ENCODE assay signal across 9 mouse cellular contexts in the genomic region with DNA sequence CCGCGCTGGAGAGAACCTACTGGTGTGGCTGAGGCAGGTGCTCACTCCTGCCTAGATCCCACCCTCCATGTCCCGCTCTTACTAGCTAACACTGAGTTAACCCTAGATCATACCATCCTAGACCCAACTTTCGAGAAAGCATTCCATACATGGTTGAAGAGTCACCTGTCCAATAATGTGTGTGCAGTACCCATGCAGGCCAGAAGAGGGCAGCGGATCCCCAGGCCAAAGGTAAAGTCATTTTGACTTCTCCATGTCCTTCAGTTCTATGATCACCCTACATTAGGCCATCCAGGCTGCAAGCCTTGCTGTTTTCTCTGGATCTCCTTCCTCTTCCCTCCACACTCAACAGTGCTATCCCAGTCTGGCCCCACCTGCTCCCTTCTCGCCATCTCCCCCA. TPM values are rescaled to one million over a fixed set of nuclear protein-coding genes. Genes with fewer than 3 reads are reported as not detected.
DNase-seq lines count a peak whose midpoint lies in the region; ATAC-seq and TF ChIP-seq lines count a peak whose summit lies in the region.
"Had no signal": no experiment of that assay in that cellular context is flagged by ENCODE, and none has a peak within 500 bp of the region (broad histone marks: within the 10 kb centered on the region; RNA-seq: fewer than 3 reads in every experiment).

No protein-coding gene starts in this region.

- H3K9ac ChIP-seq in heart, adult 2 months (ENCODE audit: low read depth, low read length): no peak overlapping the region
- no peak overlapping the region for H3K9ac ChIP-seq in heart, embryonic 11.5 days (ENCODE audit: low read depth, low read length)
- H3K9ac ChIP-seq in MEL (ENCODE audit: control insufficient read depth, low read depth, low read length, poor library complexity, severe bottlenecking): no peak overlapping the region
- H3K9ac ChIP-seq in heart, embryonic 12.5 days: no peak overlapping the region
- H3K9ac ChIP-seq: lung, embryonic 15.5 days had no signal

- no peaks in the 10 kb centered on the region for H3K4me1 ChIP-seq in heart, adult 2 months (ENCODE audit: control insufficient read depth, insufficient read depth, low read length)
- H3K4me1 ChIP-seq in heart, embryonic 11.5 days (ENCODE audit: control insufficient read depth, insufficient read depth, low read length): peaks cover 6% of the 10 kb centered on the region; the same call in 1 of the 2 replicates
- H3K4me1 ChIP-seq in MEL (ENCODE audit: control insufficient read depth in 1 of 2, insufficient read depth in 2 of 2, low read length in 2 of 2): no peaks in the 10 kb centered on the region
- peaks cover 13% of the 10 kb centered on the region; the same call in 1 of the 2 replicates for H3K4me1 ChIP-seq in heart, embryonic 12.5 days (replicated peaks)
- no peaks in the 10 kb centered on the region; the same call in 1 of the 2 replicates for H3K4me1 ChIP-seq in testis, adult 2 months (ENCODE audit: control insufficient read depth, insufficient read depth, low read length)
- H3K4me1 ChIP-seq: lung, embryonic 15.5 days had no signal

- intact Hi-C loops in heart, adult 2 months (cut with DNase I): loop anchor here (1.0 kb wide), 2 partner anchors 113 to 169 kb away; no protein-coding TSS in a partner anchor

- no peak for TF ChIP-seq EP300 in heart, adult 2 months (IDR thresholded peaks at IDR 0.05; ENCODE audit: insufficient read depth, low read depth, low read length)
- TF ChIP-seq EP300 in MEL (IDR thresholded peaks at IDR 0.05; ENCODE audit: low read depth in 1 of 2, low read length in 2 of 2): no peak

- no peaks in the 10 kb centered on the region for H3K36me3 ChIP-seq in heart, adult 2 months (ENCODE audit: control insufficient read depth, insufficient read depth, low read length)
- H3K36me3 ChIP-seq in heart, embryonic 11.5 days (ENCODE audit: control insufficient read depth, insufficient read depth, low read length): no peaks in the 10 kb centered on the region
- peaks cover 0 to 14% of the 10 kb centered on the region in 2 experiments; a peak in 2 of 4 replicates for H3K36me3 ChIP-seq in MEL (ENCODE audit: control insufficient read depth in 1 of 2, insufficient read depth in 2 of 2, low read length in 2 of 2)
- H3K36me3 ChIP-seq in heart, embryonic 12.5 days: no peaks in the 10 kb centered on the region
- H3K36me3 ChIP-seq in testis, adult 2 months (ENCODE audit: control insufficient read depth, insufficient read depth, low read length): no peaks in the 10 kb centered on the region
- H3K36me3 ChIP-seq: lung, embryonic 15.5 days had no signal

- TF ChIP-seq POLR2A in heart, adult 2 months (IDR thresholded peaks at IDR 0.05; ENCODE audit: insufficient read depth, low read depth, low read length): no peak
- no peak for TF ChIP-seq POLR2A in MEL (IDR thresholded peaks at IDR 0.05; ENCODE audit: control insufficient read depth in 1 of 2, insufficient read depth in 1 of 2, low read depth in 1 of 2, low read length in 2 of 2, poor library complexity in 1 of 2)
- no peak for TF ChIP-seq POLR2A in testis, adult 2 months (IDR thresholded peaks at IDR 0.05; ENCODE audit: control insufficient read depth, low read depth, low read length)

- WGBS in heart, adult 2 months: 49% methylated on average over 6 of the region's 6 CpGs
- 47% methylated on average over 6 of the region's 6 CpGs for WGBS in heart, embryonic 11.5 days (ENCODE audit: insufficient replicate concordance)
- WGBS in heart, embryonic 12.5 days: 45% methylated on average over 6 of the region's 6 CpGs

- H3K79me2 ChIP-seq in heart, adult 2 months (replicated peaks; ENCODE audit: control insufficient read depth, insufficient read depth, low read length): no peaks in the 10 kb centered on the region
- H3K79me2 ChIP-seq in MEL (ENCODE audit: control insufficient read depth, insufficient read depth, low read length, poor library complexity): no peaks in the 10 kb centered on the region

- peak; percentile 90 for TF ChIP-seq CTCF in heart, adult 2 months (IDR thresholded peaks at IDR 0.05)
- TF ChIP-seq CTCF in MEL (IDR thresholded peaks at IDR 0.05 in 2 of 3, conservative IDR thresholded peaks at IDR 0.05 in 1 of 3; ENCODE audit: control insufficient read depth in 1 of 3, insufficient read depth in 1 of 3, low read depth in 2 of 3, low read length in 3 of 3, poor library complexity in 1 of 3, severe bottlenecking in 1 of 3): peak; percentile 73 to 84 (median 82)
- peak; percentile 95; the same call in 1 of the 2 replicates for TF ChIP-seq CTCF in testis, adult 2 months (IDR thresholded peaks at IDR 0.05; ENCODE audit: control insufficient read depth, insufficient read depth, insufficient replicate concordance, low read depth, low read length)

- peak; percentile 61 to 76 for DNase-seq in heart, adult 2 months
- peak; percentile 64 for DNase-seq in MEL (ENCODE audit: low read depth, low spot score)
- peak; percentile 31 for DNase-seq in cerebellum, adult 9-10 months
- DNase-seq in layer of hippocampus, adult 9-10 months (ENCODE audit: low spot score): peak; percentile 15

- H3K9me3 ChIP-seq in heart, embryonic 11.5 days (replicated peaks; ENCODE audit: control insufficient read depth, low read length): no peaks in the 10 kb centered on the region
- H3K9me3 ChIP-seq in MEL (replicated peaks; ENCODE audit: insufficient read depth, low read length): no peaks in the 10 kb centered on the region
- peaks cover 9% of the 10 kb centered on the region; the same call in 1 of the 2 replicates for H3K9me3 ChIP-seq in heart, embryonic 12.5 days (replicated peaks)
- H3K9me3 ChIP-seq: lung, embryonic 15.5 days had no signal

- H3K4me2 ChIP-seq in heart, embryonic 11.5 days: no peak overlapping the region
- H3K4me2 ChIP-seq in heart, embryonic 12.5 days: no peak overlapping the region
- H3K4me2 ChIP-seq: lung, embryonic 15.5 days had no signal

- H3K27ac ChIP-seq in heart, adult 2 months: no peak overlapping the region
- no peak overlapping the region for H3K27ac ChIP-seq in heart, embryonic 11.5 days (ENCODE audit: low read depth, low read length)
- H3K27ac ChIP-seq in MEL (ENCODE audit: control insufficient read depth, low read depth, low read length): no peak overlapping the region
- H3K27ac ChIP-seq in heart, embryonic 12.5 days (ENCODE audit: poor library complexity, severe bottlenecking): no peak overlapping the region
- no peak overlapping the region for H3K27ac ChIP-seq in testis, adult 2 months (ENCODE audit: control insufficient read depth, insufficient read depth, low read depth, low read length)
- H3K27ac ChIP-seq: lung, embryonic 15.5 days had no signal

- no peaks in the 10 kb centered on the region for H3K27me3 ChIP-seq in heart, adult 2 months (ENCODE audit: control insufficient read depth, insufficient read depth, low read length)
- H3K27me3 ChIP-seq in heart, embryonic 11.5 days (ENCODE audit: control insufficient read depth, insufficient read depth, low read length): no peaks in the 10 kb centered on the region
- no peaks in the 10 kb centered on the region for H3K27me3 ChIP-seq in MEL (ENCODE audit: control insufficient read depth in 1 of 2, insufficient read depth in 2 of 2, low read length in 2 of 2)
- 0 out of 2 replicates have a peak, but pooled peaks cover 7% of the 10 kb centered on the region for H3K27me3 ChIP-seq in heart, embryonic 12.5 days (replicated peaks)
- H3K27me3 ChIP-seq in testis, adult 2 months (ENCODE audit: control insufficient read depth, insufficient read depth, low read length): no peaks in the 10 kb centered on the region
- H3K27me3 ChIP-seq: lung, embryonic 15.5 days had no signal

- TF ChIP-seq RAD21 in MEL (IDR thresholded peaks at IDR 0.05; ENCODE audit: low read depth, low read length): peak; percentile 76

- ATAC-seq in heart, embryonic 11.5 days (replicated peaks; ENCODE audit: insufficient number of reproducible peaks, low FRiP score, low TSS enrichment): no peak
- ATAC-seq in heart, embryonic 12.5 days (ENCODE audit: insufficient number of reproducible peaks, low FRiP score): peak; percentile 46; the same call in 1 of the 2 replicates
- peak; percentile 65 for ATAC-seq in megakaryocyte-erythroid progenitor cell, adult 5-6 weeks (replicated peaks; ENCODE audit: low FRiP score, low TSS enrichment, poor library complexity, severe bottlenecking)

- no peak overlapping the region for H3K4me3 ChIP-seq in heart, adult 2 months
- H3K4me3 ChIP-seq in heart, embryonic 11.5 days (ENCODE audit: low read depth, low read length): no peak overlapping the region
- no peak overlapping the region for H3K4me3 ChIP-seq in MEL (ENCODE audit: control insufficient read depth in 1 of 2, insufficient read depth in 1 of 2, low read depth in 2 of 2, low read length in 2 of 2)
- H3K4me3 ChIP-seq in heart, embryonic 12.5 days: no peak overlapping the region
- H3K4me3 ChIP-seq in testis, adult 2 months (ENCODE audit: control insufficient read depth, low read depth, low read length): no peak overlapping the region
- H3K4me3 ChIP-seq: lung, embryonic 15.5 days had no signal

RNA-seq across cellular contexts. Expression of gene Padi4, which starts 14.9 kb away (rescaled TPM):
- 1 to 10 TPM in 1 of 2 experiments, under 1 TPM in 1; 0.70 to 2.5 TPM for total RNA-seq in heart, adult 2 months (2021)
- 1.9 and 2.6 TPM in 2 replicates for polyA plus RNA-seq in heart, adult 2 months (2012; rRNA removed)
- 1.9 and 2.4 TPM in 2 replicates for polyA plus RNA-seq in heart, embryonic 11.5 days (2014; fragmentation: Nextera tagmentation; extraction: Ambion mirVana)
- total RNA-seq in MEL (2012; rRNA removed): not detected in 2 replicates
- not detected for polyA plus RNA-seq in MEL (2012; ENCODE audit: insufficient read depth in 1 of 2, insufficient read length in 2 of 2, low read depth in 1 of 2, low replicate concordance in 2 of 2, missing spikeins in 1 of 2)
- polyA plus RNA-seq in heart, embryonic 12.5 days (2016; fragmentation: Nextera tagmentation; extraction: Ambion mirVana): 2.1 and 2.5 TPM in 2 replicates
- total RNA-seq in megakaryocyte-erythroid progenitor cell, adult 5-6 weeks (2014; fragmentation: Nextera tagmentation): 2.3 TPM in 1 of 2 replicates, not detected in the other
- total RNA-seq in megakaryocyte-erythroid progenitor cell, adult 5-6 weeks (2017): 0.47 and 9.3 TPM in 2 replicates
- 0.61 and 0.87 TPM in 2 replicates for polyA plus RNA-seq in testis, adult 2 months (2012; rRNA removed)

RNA-seq across cellular contexts. Expression of gene Padi3, which starts 21.5 kb away (rescaled TPM):
- under 1 TPM; 0.09 to 0.16 TPM for total RNA-seq in heart, adult 2 months (2021)
- polyA plus RNA-seq in heart, adult 2 months (2012; rRNA removed): 0.06 TPM in 1 of 2 replicates, not detected in the other
- polyA plus RNA-seq in heart, embryonic 11.5 days (2014; fragmentation: Nextera tagmentation; extraction: Ambion mirVana): 0.39 and 0.63 TPM in 2 replicates
- total RNA-seq in MEL (2012; rRNA removed): 75.9 and 106 TPM in 2 replicates
- 10 to 100 TPM in 1 of 2 experiments, not detected in 1; 73.1 TPM for polyA plus RNA-seq in MEL (2012; ENCODE audit: insufficient read depth in 1 of 2, insufficient read length in 2 of 2, low read depth in 1 of 2, low replicate concordance in 2 of 2, missing spikeins in 1 of 2)
- 0.45 and 0.50 TPM in 2 replicates for polyA plus RNA-seq in heart, embryonic 12.5 days (2016; fragmentation: Nextera tagmentation; extraction: Ambion mirVana)
- 1.7 and 3.4 TPM in 2 replicates for total RNA-seq in megakaryocyte-erythroid progenitor cell, adult 5-6 weeks (2014; fragmentation: Nextera tagmentation)
- 0.88 and 2.1 TPM in 2 replicates for total RNA-seq in megakaryocyte-erythroid progenitor cell, adult 5-6 weeks (2017)
- 1.7 TPM in 2 replicates for polyA plus RNA-seq in testis, adult 2 months (2012; rRNA removed)

RNA-seq across cellular contexts. Expression of gene Padi6, which starts 46.5 kb away (rescaled TPM):
- total RNA-seq in heart, adult 2 months (2021): not detected
- not detected in 2 replicates for polyA plus RNA-seq in heart, adult 2 months (2012; rRNA removed)
- polyA plus RNA-seq in heart, embryonic 11.5 days (2014; fragmentation: Nextera tagmentation; extraction: Ambion mirVana): not detected in 2 replicates
- not detected in 2 replicates for total RNA-seq in MEL (2012; rRNA removed)
- not detected for polyA plus RNA-seq in MEL (2012; ENCODE audit: insufficient read depth in 1 of 2, insufficient read length in 2 of 2, low read depth in 1 of 2, low replicate concordance in 2 of 2, missing spikeins in 1 of 2)
- not detected in 2 replicates for polyA plus RNA-seq in heart, embryonic 12.5 days (2016; fragmentation: Nextera tagmentation; extraction: Ambion mirVana)
- total RNA-seq in megakaryocyte-erythroid progenitor cell, adult 5-6 weeks (2014; fragmentation: Nextera tagmentation): not detected in 2 replicates
- not detected in 2 replicates for total RNA-seq in megakaryocyte-erythroid progenitor cell, adult 5-6 weeks (2017)
- 11.0 and 11.8 TPM in 2 replicates for polyA plus RNA-seq in testis, adult 2 months (2012; rRNA removed)

RNA-seq across cellular contexts. Expression of gene Padi1, which starts 56.6 kb away (rescaled TPM):
- not detected for total RNA-seq in heart, adult 2 months (2021)
- 0.47 TPM in 1 of 2 replicates, not detected in the other for polyA plus RNA-seq in heart, adult 2 months (2012; rRNA removed)
- 0.19 and 0.24 TPM in 2 replicates for polyA plus RNA-seq in heart, embryonic 11.5 days (2014; fragmentation: Nextera tagmentation; extraction: Ambion mirVana)
- total RNA-seq in MEL (2012; rRNA removed): 0.26 and 0.31 TPM in 2 replicates
- polyA plus RNA-seq in MEL (2012; ENCODE audit: insufficient read depth in 1 of 2, insufficient read length in 2 of 2, low read depth in 1 of 2, low replicate concordance in 2 of 2, missing spikeins in 1 of 2): under 1 TPM in 1 of 2 experiments, not detected in 1; 0.40 TPM
- polyA plus RNA-seq in heart, embryonic 12.5 days (2016; fragmentation: Nextera tagmentation; extraction: Ambion mirVana): 0.10 and 0.28 TPM in 2 replicates
- 0.79 TPM in 1 of 2 replicates, not detected in the other for total RNA-seq in megakaryocyte-erythroid progenitor cell, adult 5-6 weeks (2014; fragmentation: Nextera tagmentation)
- total RNA-seq in megakaryocyte-erythroid progenitor cell, adult 5-6 weeks (2017): 0.33 TPM in 1 of 2 replicates, not detected in the other
- polyA plus RNA-seq in testis, adult 2 months (2012; rRNA removed): 0.47 and 0.58 TPM in 2 replicates

Comparison
In these comparisons a context has a peak if more than half of its experiments do, and no peak if none do; other contexts are left out.
1. DNase-seq: peak in every context shown above with its lines; median percentile 68 in heart, adult 2 months; 64 in MEL; 31 in cerebellum, adult 9-10 months; 15 in layer of hippocampus, adult 9-10 months.
2. RNA of gene Padi6, which starts 46.5 kb away (polyA plus RNA-seq): 11.0 to 11.8 TPM in testis, adult 2 months; not detected in heart, embryonic 11.5 days, not detected in heart, adult 2 months, not detected in MEL and not detected in heart, embryonic 12.5 days; every median in the first group is over 10 times any median in the second.
3. Peak in every context shown above with its lines, with median percentiles within 50 percentile points of each other: CTCF ChIP-seq.